Mouse (Mus musculus): ENCODE results near the gene Stap1. TPM values are rescaled to one million over a fixed set of nuclear protein-coding genes. Genes with fewer than 3 reads are reported as not detected.

Gene Stap1
- polyA plus RNA-seq (2012; ENCODE audit: low replicate concordance) = 2.7 and 8.4 TPM in 2 replicates

DNA sequence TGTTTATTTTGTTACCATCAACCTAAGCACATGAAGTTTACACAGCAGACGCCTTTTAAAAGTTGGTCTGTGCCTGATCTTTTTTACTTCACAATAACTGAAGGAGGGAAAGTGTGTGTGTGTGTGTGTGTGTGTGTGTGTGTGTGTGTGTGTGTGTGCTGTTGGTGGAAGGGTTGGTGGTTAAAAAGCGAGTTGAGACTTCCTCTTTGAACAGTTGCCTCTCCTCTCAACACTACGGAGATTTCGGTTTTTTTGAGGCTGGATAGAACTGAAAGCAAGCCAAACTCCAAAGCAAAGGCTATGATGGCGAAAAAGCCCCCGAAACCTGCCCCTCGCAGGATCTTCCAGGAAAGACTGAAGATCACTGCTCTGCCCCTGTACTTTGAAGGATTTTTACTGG is at the start of gene Stap1:
Gene Stap1 (plus strand): TSS at position 209 of the 400 bp plus-strand sequence.

DNA sequence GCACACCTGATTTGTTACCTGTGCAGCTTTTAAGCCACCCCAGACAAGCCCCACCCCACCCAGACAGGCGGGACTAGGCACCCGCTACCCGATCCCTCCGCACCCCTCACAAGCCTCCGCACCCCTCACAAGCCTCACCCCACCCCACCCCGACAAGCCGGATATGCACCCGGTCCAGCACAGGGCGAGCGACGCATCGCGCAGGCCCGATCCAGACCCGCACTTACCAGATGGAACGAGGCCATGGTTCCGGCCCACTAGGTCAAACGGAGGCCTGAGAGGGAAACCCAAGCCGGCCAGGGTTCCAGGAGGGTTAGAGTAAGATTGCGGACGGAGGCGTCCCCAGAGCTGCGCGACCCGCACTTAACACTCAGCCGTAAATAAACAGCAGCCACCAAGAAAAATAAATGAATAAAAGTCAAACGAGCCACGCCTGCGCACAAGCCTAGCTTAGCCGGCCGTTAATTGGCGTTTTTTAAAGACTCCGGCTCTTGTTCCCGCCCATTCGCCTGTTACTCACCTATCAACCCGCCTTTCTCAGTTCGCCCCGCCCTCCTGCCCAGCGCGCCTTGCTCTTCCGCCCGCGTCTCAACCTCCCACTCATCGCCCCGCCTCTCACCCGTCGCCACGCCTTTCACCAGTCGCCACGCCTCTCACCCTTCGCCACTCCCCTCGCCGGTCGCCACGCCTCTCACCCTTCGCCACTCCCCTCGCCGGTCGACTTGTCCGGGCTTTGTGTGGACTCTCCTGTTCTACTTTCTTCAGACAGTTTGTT is 6.3 kb upstream of the Stap1 start, which contains the start of gene Cenpc1:
Gene Cenpc1 (minus strand): TSS at position 483 of the 775 bp plus-strand sequence.

Other genes with a start within 250 kb of the Stap1 start
- gene Cenpc1, start 6.2 kb upstream of the Stap1 start, polyA plus RNA-seq (2012; ENCODE audit: low replicate concordance) = 1.6 and 10.9 TPM in 2 replicates
- gene Uba6, start 101.1 kb downstream of the Stap1 start, polyA plus RNA-seq (2012; ENCODE audit: low replicate concordance) = 0.26 and 1.1 TPM in 2 replicates
- gene Gnrhr, start 126.2 kb downstream of the Stap1 start, polyA plus RNA-seq (2012; ENCODE audit: low replicate concordance) = not detected in 2 replicates
- not detected in 2 replicates for gene Tmprss11c, start 217.6 kb downstream of the Stap1 start, polyA plus RNA-seq (2012; ENCODE audit: low replicate concordance)

Measured in hematopoietic multipotent progenitor cell, adult 10-12 weeks (in vitro differentiated cells).